Mouse (Mus musculus) mouse trophoblast stem cell (cell line): ENCODE data around the gene Tspan5.

Experiments
- in situ Hi-C, 2 experiments: fragments of 300-500 bp; cut with MseI, MboI; formaldehyde crosslinking; loops; 2 replicates in 1 of 2; 3 replicates in 1 of 2; pipeline ENCODE4 v1.15.1; 2025

The Tspan5 gene

DNA sequence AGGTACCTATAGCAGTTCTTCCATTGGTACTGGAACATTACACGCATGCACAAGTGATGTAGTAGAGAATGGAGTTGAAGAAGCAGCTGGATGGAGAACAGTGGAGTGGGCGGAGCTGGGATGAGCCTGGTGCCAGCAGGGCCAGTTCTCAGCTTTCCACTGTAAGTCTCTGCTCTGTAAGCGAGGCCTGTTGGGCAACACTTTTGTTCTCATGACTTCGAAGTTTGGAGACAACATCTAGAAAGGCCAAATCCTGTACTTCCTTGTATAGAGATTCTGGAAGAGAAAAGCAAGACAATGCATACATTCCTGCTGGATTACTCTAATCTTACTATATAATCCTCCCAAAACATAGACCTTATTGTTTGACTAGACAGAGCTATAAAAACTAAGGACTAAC, 185.4 kb downstream of the Tspan5 start:
- in situ Hi-C loops: no loop called here

DNA sequence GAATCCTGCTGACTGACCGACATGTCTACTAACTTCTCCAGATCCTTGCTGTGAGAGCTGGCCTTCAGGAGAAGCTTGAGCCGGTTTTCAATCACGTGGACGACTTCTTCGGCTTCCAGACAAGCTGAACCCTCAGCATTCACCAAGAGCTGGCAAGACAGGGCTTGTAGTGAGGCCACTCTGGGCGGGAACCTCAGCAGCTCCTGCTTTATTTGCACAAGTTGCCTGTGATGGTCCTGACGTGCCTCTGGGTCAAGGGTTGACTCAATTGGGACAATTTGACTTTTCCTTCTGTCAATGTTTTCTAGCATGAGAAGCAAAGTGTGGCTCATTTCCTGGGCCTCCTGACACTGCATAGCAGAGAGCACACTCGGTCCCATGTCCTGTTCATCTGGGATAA, 194.8 kb downstream of the Tspan5 start:
- in situ Hi-C loops: no loop called here

DNA sequence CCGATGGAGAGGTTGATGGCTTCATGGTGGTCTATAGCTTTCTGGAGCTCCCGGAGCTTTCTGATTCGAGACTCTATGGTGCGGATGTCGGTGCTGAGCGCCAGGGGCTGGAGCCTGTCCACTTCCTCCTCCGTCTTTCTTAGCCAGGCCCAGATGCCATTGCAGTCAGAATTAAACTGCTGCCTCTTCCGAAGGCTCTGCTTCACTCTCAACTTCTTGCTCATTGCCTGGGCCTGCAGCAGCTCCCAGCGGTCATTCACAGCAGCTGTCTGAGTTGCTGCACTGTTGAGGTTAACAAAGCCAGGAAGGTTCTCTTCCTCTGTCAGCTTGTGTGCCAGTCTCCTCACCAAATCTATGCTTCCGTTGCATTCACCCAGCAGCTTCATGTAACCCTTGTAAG, 195.2 kb downstream of the Tspan5 start:
- in situ Hi-C loops: no loop called here

DNA sequence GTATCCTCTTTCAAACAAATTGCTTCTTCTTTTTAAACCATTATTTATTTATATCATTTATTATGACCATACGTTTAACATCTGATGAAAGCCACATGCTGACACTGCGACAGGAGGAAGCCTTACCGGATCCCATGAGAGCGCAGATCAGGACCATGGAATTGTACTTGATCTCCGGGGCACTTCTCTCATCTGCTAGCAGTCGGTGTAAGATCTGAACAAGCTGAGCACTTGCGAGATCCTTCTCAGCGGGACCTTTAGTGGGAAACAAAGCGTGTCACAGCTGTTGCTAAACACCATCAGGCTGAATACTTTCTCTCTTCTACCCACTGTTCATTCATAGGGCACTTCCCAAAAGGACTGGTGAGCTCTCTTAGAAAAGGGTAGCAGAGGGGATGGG, 199.6 kb downstream of the Tspan5 start:
- in situ Hi-C loops: no loop called here

DNA sequence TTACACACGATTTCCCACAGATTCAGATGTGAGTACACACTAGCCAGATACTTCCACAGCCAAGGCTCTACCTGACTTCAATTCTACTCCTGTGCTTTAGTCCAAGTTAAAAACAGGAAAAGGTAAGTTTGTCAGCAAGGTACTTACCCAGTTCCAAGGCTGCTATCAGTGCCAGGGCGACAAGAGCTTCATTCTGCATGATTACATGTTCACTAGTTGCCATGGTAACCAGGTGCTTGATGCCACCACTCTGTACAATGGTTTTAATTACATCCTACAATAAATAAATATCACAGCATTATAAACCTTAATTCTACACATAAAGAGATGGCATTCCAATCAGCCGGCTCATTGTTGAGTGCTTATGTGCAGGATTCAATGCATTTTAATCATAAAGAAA, 203.5 kb downstream of the Tspan5 start:
- in situ Hi-C loops: no loop called here

DNA sequence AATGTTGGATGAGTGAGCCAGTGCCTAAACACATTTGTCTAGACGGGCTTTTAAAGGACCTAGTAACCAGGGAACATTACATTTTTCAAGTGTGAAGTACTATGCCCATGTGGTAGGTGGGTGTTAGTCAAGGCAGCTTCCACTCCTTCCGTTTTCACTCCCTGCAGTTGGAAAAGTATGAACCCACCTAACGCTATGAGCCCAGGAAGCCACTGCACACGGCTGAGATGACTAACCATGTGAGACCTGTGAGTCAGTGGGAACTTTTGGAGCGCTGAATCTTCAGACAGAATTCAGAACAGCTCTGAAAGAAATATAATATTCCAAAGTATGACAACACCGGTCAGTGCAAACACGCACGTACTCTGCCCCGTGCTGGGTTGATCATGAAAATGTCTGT, 207.1 kb downstream of the Tspan5 start:
- in situ Hi-C loops: no loop called here

DNA sequence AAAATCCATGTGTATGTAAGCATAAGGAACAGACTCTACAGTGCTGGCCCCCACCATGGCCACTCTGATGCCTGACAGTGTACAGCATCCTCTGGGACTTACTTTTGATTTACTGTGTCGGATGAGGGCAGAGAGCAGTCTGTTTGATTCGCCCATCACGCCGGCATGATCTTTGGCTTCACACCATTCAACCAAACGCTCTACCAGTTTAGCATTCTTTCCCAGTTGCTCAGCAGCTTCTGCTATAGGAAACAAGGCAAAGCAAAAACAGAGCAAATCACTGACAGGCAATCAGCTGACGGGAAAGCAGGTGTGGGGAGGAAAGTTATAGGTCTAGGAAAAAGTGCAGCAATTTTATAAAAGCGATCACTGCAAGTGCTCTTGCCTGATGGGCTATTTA, 213.2 kb downstream of the Tspan5 start:
- in situ Hi-C loops: no loop called here
